Mouse (Mus musculus) CH12.LX (cell line): ENCODE measurements around the gene Ebf1.

Experiments
- CTCF ChIP-seq, 2 experiments: IDR thresholded peaks in 1 of 2; conservative IDR thresholded peaks in 1 of 2; 2 replicates each; pipeline ENCODE4 v1.5.1; 2011 to 2012; ENCODE audit warnings: low read depth in 2 of 2, low read length in 2 of 2, improper control_type of control experiment in 1 of 2, inconsistent platforms in 1 of 2, mild to moderate bottlenecking in 1 of 2, moderate library complexity in 1 of 2
- JUN ChIP-seq: IDR thresholded peaks from 2 replicates; pipeline ENCODE4 v1.6.1; 2011; ENCODE audit warnings: low read depth, mild to moderate bottlenecking, low read length, improper control_type of control experiment, moderate library complexity; ENCODE audit not compliant: insufficient read depth
- POLR2A ChIP-seq: IDR thresholded peaks from 2 replicates; pipeline ENCODE4 v1.6.1; 2011; ENCODE audit warnings: low read depth, mild to moderate bottlenecking, improper control_type of control experiment, low read length
- TBP ChIP-seq: conservative IDR thresholded peaks from 2 replicates; pipeline ENCODE4 v1.6.1; 2011; ENCODE audit warnings: low read depth, low read length, improper control_type of control experiment
- TCF12 ChIP-seq: IDR thresholded peaks from 2 replicates; pipeline ENCODE4 v1.6.1; 2014; ENCODE audit warnings: low read depth, mild to moderate bottlenecking, inconsistent platforms, low read length, improper control_type of control experiment
- ZKSCAN1 ChIP-seq: IDR thresholded peaks from 2 replicates; pipeline ENCODE4 v1.6.1; 2012; ENCODE audit warnings: low read depth, inconsistent platforms, low read length, improper control_type of control experiment, borderline replicate concordance

GRCm38 (mm10) chr11:44777331-44778310, 160.5 kb downstream of the Ebf1 start:
- no peak for TF ChIP-seq TCF12
- no peak for TF ChIP-seq CTCF (conservative IDR thresholded peaks at IDR 0.05 in 1 of 2, IDR thresholded peaks at IDR 0.05 in 1 of 2; ENCODE audit: low read depth in 2 of 2, low read length in 2 of 2)
- TF ChIP-seq POLR2A = no peak
- no peak for TF ChIP-seq TBP
- no peak for TF ChIP-seq JUN
- TF ChIP-seq ZKSCAN1 = no peak
